Mouse (Mus musculus): ENCODE data around the gene Met.

- TF ChIP-seq CTCF (IDR thresholded peaks at IDR 0.05; ENCODE audit: borderline replicate concordance, control insufficient read depth, extremely low read depth, insufficient read depth, low read length, poor library complexity): no peak
- no peak for TF ChIP-seq POLR2A (IDR thresholded peaks at IDR 0.05; ENCODE audit: control insufficient read depth, extremely low read depth, insufficient read depth, low read length, poor library complexity)
These were observed 9.5 kb downstream of the Met start for GRCm38 (mm10) chr6:17473128-17473527.

Measured in thymus, adult 2 months (tissue).